Mouse (Mus musculus) splenic B cell, adult 2 months (primary cell): ENCODE measurements around the gene Nus1.

ENCODE experiments used
- DNase-seq: peaks from one replicate; pipeline ENCODE4 v3.0.0-alpha.2; 2011; ENCODE audit warnings: low read depth, low spot score
- H3K27me3 ChIP-seq: 2 replicates; pipeline ENCODE4 v1.6.1; 2012; ENCODE audit warnings: mild to moderate bottlenecking, low read length, moderate library complexity, mixed read lengths; ENCODE audit not compliant: control insufficient read depth, poor library complexity, insufficient read depth, severe bottlenecking
- H3K36me3 ChIP-seq: 2 replicates; pipeline ENCODE4 v1.6.1; 2012; ENCODE audit warnings: mild to moderate bottlenecking, low read length, moderate library complexity, mixed read lengths; ENCODE audit not compliant: control insufficient read depth, poor library complexity, insufficient read depth, severe bottlenecking

Nus1 gene

DNA sequence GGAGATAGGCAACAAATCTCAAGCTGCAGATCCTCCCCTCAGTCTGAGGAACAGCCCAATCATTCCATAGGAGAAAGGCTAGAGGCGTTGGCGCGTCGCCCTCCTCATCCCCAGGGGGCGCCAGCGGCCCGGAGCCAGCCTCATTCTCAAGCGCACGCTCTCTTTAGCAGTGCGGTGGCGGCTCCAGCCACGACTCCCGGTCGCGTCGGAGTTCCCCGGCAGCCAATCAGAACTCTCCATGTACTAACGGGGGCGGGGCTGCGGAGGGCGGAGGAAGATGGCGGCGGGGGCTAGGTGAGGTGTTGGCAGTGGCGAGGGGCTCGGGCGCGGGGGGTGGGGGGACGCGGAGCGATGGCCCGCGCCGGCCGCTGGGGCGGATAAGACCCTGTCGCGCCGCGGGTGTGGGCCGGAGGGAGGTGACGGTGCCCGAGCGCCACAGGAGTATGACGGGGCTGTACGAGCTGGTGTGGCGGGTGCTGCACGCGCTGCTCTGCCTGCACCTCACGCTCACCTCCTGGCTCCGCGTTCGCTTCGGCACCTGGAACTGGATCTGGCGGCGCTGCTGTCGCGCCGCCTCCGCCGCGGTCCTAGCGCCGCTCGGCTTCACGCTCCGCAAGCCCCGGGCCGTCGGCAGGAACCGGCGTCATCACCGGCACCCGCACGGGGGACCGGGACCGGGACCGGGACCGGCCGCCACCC is at the start of gene Nus1:
TSS of gene Nus1 (plus strand) at position 249 of the 699 bp plus-strand sequence.
- DNase-seq = peak; percentile 97
- H3K36me3 ChIP-seq = no peaks in the 10 kb centered on the region; the same call in 1 of the 2 replicates
- H3K27me3 ChIP-seq = no peaks in the 10 kb centered on the region

DNA sequence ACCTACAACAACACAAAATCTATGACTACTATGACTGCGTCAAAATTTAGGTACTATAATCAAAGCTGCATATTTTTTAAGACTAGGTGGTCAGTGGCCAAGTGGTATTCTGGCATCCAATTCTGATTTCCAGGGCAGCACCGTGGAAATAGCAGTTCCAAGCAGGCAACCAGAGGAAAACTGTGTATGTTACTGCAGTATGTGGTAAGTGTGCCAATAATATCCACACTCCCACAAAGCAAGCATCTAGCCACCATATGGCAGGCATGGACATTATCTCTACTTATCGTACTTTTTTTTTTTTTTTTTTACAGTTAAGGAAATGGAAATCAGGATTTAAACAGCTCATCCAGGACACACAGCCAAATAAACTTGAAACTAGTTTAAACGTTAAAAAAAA is 49.0 kb upstream of the Nus1 start:
- no peaks in the 10 kb centered on the region for H3K36me3 ChIP-seq
- no peak for DNase-seq
- H3K27me3 ChIP-seq = no peaks in the 10 kb centered on the region

DNA sequence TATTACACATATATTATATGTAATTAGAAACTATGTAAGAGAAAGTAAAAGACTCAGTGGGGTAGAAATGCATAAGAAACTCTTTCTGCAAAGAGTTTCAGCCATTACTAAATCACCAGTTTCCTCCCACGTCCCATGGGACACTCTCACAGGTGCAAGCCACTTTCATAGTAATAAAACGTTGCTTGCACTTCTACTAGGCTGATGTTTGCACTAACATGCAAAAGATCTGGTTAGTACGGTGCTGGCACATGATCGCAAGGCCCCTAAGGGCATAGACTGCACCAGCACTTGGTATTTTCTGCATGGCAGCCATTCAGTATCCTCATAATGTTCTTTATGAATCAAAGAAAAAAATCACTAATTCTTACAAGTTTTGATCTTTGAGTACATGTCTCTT is 43.5 kb upstream of the Nus1 start:
- peak; percentile 90 for DNase-seq
- Histone ChIP-seq H3K36me3 (no peaks in the 10 kb centered on the region), H3K27me3 (no peaks in the 10 kb centered on the region)

DNA sequence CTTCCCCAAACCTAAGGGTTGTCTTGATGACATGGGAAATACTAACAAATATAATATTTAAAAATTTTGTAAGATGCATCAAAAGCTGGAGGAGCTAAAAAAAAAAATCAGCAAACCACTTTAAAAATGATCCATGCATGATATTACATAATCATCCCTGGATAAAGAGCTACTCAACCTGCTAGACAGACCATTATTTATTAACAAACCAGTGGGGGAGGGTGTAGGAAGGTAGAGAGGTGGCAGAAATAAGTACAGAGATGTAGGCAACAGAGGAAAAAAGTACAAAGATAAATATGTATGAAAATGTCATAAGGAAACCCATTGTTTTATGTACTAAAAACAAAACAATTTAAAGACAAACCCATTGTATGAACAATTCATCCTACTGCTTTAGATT is 42.7 kb upstream of the Nus1 start:
- H3K36me3 ChIP-seq = no peaks in the 10 kb centered on the region
- no peaks in the 10 kb centered on the region for H3K27me3 ChIP-seq
- DNase-seq = no peak

DNA sequence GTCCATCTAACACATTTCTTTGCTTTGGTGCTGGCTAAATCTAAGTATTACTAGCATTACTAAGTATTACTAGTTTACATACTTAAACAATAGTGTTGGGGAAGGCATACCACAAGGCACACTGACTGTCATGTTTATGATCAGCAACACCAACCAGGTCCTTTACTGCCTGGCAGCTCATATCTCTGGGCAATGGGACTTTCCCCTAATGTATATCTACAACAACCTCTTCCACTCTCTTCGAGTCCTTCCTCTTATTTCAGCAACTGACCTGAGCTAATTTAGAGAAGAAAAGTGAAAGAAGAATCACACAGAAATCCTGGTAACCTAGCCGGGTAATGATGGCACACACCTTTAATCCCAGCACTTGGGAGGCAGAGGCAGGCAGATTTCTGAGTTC is 40.9 kb upstream of the Nus1 start:
- DNase-seq = peak; percentile 67
- Histone ChIP-seq H3K27me3 (no peaks in the 10 kb centered on the region), H3K36me3 (no peaks in the 10 kb centered on the region)

DNA sequence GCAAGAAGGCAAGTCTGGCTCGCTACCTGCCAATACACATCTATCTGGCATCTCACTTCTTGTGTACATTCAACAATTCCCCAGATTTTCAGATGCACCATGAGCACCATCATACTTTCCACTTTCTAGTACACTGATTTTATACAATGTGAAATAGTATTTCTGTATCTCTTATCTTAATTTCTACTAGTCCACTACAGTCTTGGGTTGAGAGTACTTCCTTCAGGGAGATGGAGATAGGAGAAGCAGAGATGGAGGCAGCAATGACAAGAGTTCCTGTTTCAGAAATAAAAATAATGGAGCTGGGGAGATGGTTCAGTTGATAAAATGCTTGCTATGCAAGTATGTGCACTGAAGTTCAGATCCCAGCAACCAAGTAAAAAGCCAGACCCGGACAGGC is 39.5 kb upstream of the Nus1 start:
- DNase-seq = no peak
- no peaks in the 10 kb centered on the region for H3K36me3 ChIP-seq

DNA sequence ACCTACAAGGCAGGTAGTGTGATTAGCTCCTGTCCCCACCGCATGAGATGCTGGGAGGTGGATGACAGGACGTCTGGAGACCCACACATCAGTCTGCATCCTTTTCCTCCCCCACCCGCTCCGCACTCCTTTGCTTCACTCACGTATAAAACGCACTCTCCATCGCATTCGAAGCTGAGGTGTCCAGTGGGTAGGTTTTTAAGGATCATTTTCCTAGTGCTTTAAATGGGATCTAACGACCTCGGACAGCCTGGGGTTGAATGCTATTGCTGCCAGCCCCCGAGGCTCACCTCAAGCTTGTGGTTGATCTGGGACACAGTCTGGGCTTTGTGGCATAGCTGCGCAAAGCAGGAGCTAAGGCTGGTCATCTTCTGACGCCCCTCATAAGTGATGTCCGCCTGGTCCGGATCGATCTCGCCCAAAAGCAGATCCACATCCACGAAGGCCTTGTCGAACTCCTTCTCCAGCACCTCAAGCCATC is 36.0 kb upstream of the Nus1 start:
- H3K36me3 ChIP-seq = no peaks in the 10 kb centered on the region
- peak; percentile 24 for DNase-seq
- no peaks in the 10 kb centered on the region for H3K27me3 ChIP-seq

More for the DNA sequence above, 39.5 kb upstream of the Nus1 start:
- no peaks in the 10 kb centered on the region for H3K27me3 ChIP-seq

DNA sequence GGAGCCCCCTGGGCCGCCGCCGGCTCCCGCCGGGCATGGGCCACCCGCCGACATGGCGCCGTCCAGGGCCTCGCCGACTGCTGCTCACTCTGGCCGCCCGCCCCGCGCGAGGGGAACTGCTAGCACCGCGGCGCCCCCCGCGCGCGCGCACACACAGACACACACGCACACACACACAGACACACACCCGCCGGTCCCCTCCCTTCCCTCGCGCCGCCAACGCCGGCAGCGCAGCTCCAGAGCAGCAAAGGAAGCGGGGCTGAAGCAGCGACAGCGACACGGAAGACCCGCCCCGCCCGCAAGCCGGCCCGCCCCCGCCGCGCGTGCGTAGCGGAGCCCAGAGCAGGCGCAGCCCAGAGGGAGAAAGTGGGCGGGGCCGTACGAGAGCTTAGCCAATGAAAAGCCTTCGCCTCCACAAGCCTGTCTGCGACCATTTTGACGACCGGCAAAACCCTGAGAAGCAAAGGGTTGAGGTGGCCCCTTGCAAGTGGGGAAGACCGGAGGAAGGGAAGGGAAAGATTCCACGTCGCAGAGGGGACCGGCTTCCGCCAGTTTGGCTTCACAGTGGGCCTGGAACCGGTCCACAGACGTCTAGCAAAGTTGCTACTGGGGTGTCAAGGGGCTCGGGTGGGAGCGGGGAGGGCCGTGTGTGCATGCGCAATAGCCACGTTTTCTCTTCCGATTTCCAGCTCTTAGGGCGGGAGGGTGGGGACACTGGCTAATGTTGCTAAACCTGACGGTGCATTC is 35.3 kb upstream of the Nus1 start, which contains the start of gene Gopc:
TSS of gene Gopc (minus strand) at position 280 of the 747 bp plus-strand sequence.
- H3K27me3 ChIP-seq = no peaks in the 10 kb centered on the region
- peak; percentile 98 for DNase-seq
- no peaks in the 10 kb centered on the region for H3K36me3 ChIP-seq

DNA sequence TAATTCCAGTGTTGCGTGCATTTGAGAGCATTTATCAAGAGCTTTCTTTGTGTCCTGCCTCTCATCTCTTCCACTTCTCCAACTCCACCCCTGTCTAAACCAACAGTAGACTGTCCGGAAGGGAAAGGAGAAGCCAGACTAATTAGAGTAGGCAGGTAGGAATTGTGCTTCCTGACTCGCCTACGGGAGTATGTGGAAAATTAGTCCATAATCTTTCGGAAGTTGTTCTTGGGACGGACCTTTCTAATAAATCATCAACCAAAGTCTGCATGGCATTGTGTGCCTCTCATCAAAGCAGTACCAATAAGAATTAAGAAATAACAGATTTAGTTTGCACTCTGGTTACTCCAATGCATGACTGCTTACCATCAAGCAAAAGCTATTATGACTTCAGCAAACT is 34.3 kb upstream of the Nus1 start:
- H3K36me3 ChIP-seq = no peaks in the 10 kb centered on the region
- no peaks in the 10 kb centered on the region for H3K27me3 ChIP-seq
- no peak for DNase-seq

DNA sequence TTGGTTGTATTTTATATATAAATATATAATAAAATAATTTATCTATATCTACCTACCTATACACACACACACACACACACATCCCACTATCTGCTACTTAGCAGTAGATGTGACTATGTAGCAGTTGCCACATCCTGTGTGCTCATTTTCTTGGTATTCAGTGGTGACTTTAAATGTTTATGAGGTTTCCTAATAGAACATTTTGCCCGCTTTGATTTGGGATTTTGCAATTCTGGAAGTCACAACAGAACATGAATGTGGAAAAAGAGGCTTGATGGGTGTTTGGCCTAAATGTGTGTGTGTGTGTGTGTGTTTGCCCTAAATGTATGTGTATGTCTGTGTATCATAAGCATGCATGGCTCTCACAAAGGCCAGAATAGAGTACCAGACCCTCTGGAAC is 33.8 kb upstream of the Nus1 start:
- Histone ChIP-seq H3K36me3 (no peaks in the 10 kb centered on the region), H3K27me3 (no peaks in the 10 kb centered on the region)
- DNase-seq = no peak

DNA sequence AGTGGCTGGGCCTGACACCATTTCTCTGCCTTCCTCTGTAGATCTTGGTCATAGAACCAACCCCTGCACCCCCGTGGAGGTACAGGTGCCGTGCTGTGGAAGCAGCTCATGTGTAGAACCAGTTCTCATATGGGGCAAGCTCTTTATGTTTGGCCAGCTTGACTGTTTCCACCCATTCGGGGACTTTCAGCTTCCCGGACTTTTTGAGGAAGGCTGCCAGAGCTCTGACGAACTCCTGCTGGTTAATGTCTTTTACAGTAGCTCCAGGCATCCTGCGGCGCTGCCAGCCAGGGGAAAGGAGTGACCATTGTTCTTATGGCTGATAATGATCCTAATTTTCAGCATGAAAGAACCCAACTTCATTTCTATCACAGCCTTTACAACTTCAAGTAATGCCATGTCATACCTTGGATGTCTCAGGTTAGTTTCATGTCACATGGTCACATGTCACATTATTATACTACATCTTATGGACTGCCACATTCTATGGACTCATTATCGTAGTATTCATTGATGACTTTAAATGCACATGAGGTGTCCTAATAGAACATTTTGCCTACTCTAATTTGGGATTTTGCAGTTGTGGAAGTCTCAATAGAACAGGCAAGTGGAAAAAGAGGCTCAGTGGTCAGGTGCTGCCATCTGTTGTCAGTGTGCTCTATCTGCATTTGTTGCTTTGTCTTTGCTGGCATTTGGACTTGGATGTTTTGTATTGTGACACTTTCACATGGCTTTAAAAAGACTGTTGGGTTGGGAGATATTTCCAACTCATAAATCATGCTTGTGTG is 32.3 kb upstream of the Nus1 start:
- H3K36me3 ChIP-seq = no peaks in the 10 kb centered on the region
- H3K27me3 ChIP-seq = no peaks in the 10 kb centered on the region
- DNase-seq = peak; percentile 80

DNA sequence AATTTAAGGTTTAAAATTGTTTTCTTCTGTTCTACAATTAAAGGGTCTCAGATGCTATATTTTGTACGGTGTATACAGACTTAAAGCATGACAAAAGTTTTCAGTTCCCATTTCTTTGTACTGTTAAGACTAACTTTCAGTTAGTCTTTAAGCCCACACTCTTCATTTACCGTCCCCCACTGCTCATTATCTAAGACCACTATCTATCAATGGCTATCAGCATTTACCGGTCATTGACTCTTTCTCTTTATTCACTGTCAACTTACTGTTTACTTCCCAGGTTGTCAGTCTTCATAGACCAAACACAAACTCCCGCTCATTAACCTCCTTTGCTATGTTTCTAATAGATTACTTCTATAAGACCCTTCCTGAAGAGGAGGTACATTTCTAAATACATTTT is 30.2 kb upstream of the Nus1 start:
- Histone ChIP-seq H3K27me3 (no peaks in the 10 kb centered on the region), H3K36me3 (no peaks in the 10 kb centered on the region)
- DNase-seq = no peak

DNA sequence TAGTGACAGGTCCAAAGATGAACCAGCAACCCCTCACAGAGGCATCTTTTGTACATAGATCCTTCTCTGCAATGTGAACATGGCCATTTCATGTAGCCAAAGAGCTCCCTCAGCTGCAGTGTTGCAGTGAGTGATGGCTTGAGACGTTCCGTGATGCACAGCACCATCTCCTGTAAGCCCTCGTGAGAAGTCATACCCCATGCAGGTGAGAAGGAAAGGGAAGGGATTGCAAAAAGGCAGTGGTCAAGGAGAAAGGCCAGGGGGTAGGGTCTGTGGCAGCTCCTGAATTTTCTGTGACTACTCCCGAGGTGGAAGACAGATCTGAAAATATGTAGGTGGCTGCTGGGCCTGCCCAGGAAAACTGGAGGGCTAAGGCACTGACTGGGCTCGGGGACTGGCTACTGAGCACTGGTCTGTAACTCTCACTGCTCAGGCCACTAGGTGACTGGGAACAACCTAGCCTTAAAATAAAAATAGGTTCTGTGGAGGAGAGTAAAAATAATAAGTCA is 28.4 kb upstream of the Nus1 start, which contains the start of gene Nepn:
TSS of gene Nepn (plus strand) at position 51 of the 509 bp plus-strand sequence.
- no peak for DNase-seq
- Histone ChIP-seq H3K36me3 (no peaks in the 10 kb centered on the region), H3K27me3 (no peaks in the 10 kb centered on the region)

DNA sequence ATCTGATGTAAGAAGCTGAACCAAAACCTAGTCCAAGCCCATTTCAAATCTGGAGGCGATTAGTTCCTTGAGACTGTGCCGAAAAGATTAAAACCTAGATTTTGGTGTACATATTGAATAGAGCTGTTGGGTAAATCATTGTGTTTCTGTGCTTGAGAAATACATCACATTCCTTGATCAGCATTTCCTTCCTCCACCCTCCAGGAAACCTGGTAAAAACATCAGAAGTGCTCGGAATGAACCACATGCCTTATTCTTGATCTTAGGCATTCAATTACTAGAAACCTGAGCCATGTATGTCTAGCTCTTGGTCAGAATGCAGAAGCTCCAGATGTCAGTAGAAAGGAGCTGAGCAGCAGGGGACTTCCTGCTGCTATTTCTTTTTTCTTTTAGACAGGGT is 27.9 kb upstream of the Nus1 start:
- Histone ChIP-seq H3K27me3 (no peaks in the 10 kb centered on the region), H3K36me3 (no peaks in the 10 kb centered on the region)
- DNase-seq = no peak
